Mouse (Mus musculus) stomach, embryonic 14.5 days (tissue): ENCODE results near the gene Cers2. TPM values are rescaled to one million over a fixed set of nuclear protein-coding genes. Genes with fewer than 3 reads are reported as not detected.
"Not testable (repeated sequence)": the region's sequence is repeated elsewhere in the genome, so short reads cannot be mapped to it uniquely, and the experiment has no call there.

ENCODE experiments used
- ATAC-seq: fragments of 200-750 bp; cut with Nextera tagmentation; 2 replicates; pipeline ENCODE4 v1.8.0; 2017; ENCODE audit warnings: low read depth, moderate TSS enrichment; ENCODE audit not compliant: insufficient number of reproducible peaks, insufficient read depth, low FRiP score
- H3K27ac ChIP-seq: fragments of 300-500 bp; sonication (generic); 2 replicates; pipeline ENCODE4 v1.5.1; 2014; ENCODE audit warnings: mild to moderate bottlenecking, low read length, moderate library complexity, mixed read lengths
- H3K27me3 ChIP-seq: fragments of 300-500 bp; sonication (generic); 2 replicates; pipeline ENCODE4 v1.6.1; 2014; ENCODE audit warnings: low read length, control low read depth, mixed read lengths; ENCODE audit not compliant: control insufficient read depth, insufficient read depth
- H3K36me3 ChIP-seq: fragments of 300-500 bp; sonication (generic); 2 replicates; pipeline ENCODE4 v1.6.1; 2014; ENCODE audit warnings: mild to moderate bottlenecking, control low read depth, low read length, moderate library complexity, mixed read lengths; ENCODE audit not compliant: control insufficient read depth, insufficient read depth
- H3K4me1 ChIP-seq: fragments of 300-500 bp; sonication (generic); 2 replicates; pipeline ENCODE4 v1.6.1; 2014; ENCODE audit warnings: low read length, control low read depth, mixed read lengths; ENCODE audit not compliant: control insufficient read depth, insufficient read depth
- H3K4me2 ChIP-seq: fragments of 300-500 bp; sonication (generic); replicated peaks from 2 replicates; pipeline ENCODE4 v1.6.1; 2014; ENCODE audit warnings: low read depth, low read length, control low read depth
- H3K4me3 ChIP-seq: fragments of 300-500 bp; sonication (generic); 2 replicates; pipeline ENCODE4 v1.5.1; 2014; ENCODE audit warnings: low read depth, low read length, control low read depth
- H3K9ac ChIP-seq: fragments of 300-500 bp; sonication (generic); replicated peaks from 2 replicates; pipeline ENCODE4 v1.6.1; 2014; ENCODE audit warnings: low read depth, mild to moderate bottlenecking, control low read depth, low read length, moderate library complexity, mixed read lengths
- H3K9me3 ChIP-seq: fragments of 300-500 bp; sonication (generic); 2 replicates; pipeline ENCODE4 v1.6.1; 2016; ENCODE audit warnings: low read depth, low read length, control low read depth; ENCODE audit not compliant: control insufficient read depth
- WGBS: fragments of 180-500 bp; shearing (Covaris S2); extraction: QIAGEN DNeasy Blood & Tissue Kit; methylation state at CpG from one replicate; pipeline ENCODE4 v1.1.7; 2014; 5-methylcytosine and 5-hydroxymethylcytosine counted together
- polyA plus RNA-seq: library from polyadenylated mRNA; unstranded; fragments of >200 nt; fragmentation: Nextera tagmentation; extraction: Ambion mirVana; gene quantifications from 2 replicates; pipeline ENCODE4 v1.2.1, GENCODE M21; 2014

The Cers2 gene
- polyA plus RNA-seq, 1 experiment from 2014 or later = 146 TPM

DNA sequence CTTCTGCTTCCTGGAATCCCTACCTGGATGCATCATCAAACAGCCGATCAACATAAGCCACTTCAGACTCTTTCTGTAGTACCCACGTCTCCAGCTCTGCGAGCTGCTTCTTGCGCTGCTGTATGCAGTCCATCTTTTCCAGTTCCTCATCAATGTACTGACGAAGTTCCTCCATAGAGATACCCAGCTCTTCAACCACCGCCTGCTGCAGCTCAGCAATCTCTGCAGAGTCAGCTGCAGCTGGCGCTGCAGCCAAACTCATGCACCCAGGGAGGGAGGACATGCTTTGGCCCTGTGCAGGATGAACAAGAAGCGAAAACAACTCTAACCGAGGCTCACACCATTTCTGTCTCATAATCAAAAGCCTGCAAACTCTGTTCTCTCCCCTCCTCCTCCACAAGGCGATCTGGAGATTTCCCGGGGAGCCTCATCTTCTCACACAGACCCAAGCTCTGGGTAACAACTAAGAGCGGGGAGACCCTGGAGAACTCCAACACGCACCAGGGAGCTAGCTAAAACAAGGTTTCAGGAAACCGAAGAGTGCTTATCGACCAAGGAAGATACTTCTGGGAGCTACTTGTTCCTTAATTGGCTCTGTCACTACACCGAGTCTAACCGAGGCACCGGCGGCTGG lies 41.4 kb downstream of the Cers2 start:
- not testable (repeated sequence) for H3K4me2 ChIP-seq, H3K27ac ChIP-seq, H3K4me1 ChIP-seq, H3K27me3 ChIP-seq, H3K9me3 ChIP-seq, ATAC-seq
- peaks cover 17% of the 10 kb centered on the region for H3K36me3 ChIP-seq
- 0 out of 2 replicates have a peak overlapping the region, but pooled peaks have one; percentile 33 for H3K9ac ChIP-seq
- peak overlapping the region; percentile 42; the same call in 1 of the 2 replicates for H3K4me3 ChIP-seq
- WGBS = 26% methylated on average over 8 of the region's 19 CpGs

DNA sequence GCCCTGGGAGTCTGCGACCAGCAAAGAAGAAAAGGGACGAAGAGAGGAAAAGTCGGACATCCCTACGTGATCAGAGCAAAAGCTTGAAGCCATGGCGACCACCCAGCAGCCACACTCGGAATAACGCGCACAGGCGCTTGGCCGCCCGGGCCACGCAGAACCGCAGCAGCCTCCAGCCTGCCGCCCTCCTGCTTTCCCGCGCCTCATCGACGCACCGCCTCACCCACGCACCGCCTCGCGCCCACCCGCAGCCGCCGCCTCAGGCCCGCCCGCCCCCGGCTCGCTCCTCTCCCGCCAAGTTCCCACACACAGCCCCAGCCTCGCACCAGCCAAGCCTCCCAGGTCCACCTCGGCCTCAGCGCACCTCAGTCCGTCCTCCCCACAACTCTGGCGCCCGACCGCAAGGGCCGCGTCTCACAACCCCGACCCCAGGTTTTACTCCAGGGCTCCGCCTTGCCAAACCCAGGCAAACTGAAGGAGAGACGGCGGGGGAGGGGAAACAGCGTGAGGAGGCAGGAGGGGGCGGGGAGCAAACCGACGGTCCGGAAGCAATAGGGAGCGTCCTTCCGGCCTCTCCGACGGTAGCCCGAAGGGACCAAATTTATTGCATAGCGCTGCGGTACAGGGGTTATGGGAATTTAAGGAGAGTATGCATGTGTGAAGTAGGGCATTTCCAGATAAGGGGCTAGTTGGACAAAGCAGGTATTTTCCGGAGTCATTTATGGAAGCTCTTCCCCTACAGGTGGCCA lies 42.3 kb downstream of the Cers2 start, which contains the start of gene Setdb1:
Gene Setdb1 (minus strand): TSS at position 502 of the 749 bp plus-strand sequence.
- under 1% methylated on average over 31 of the region's 57 CpGs for WGBS
- not testable (repeated sequence) for H3K4me1 ChIP-seq, H3K9me3 ChIP-seq, H3K4me2 ChIP-seq, H3K27me3 ChIP-seq, H3K27ac ChIP-seq
- Histone ChIP-seq H3K36me3 (peaks cover 17% of the 10 kb centered on the region), H3K9ac (peak within 1 kb of the TSS; percentile 33; the same call in 1 of the 2 replicates), H3K4me3 (peak within 1 kb of the TSS; percentile 42)
- peak; percentile 93 for ATAC-seq

DNA sequence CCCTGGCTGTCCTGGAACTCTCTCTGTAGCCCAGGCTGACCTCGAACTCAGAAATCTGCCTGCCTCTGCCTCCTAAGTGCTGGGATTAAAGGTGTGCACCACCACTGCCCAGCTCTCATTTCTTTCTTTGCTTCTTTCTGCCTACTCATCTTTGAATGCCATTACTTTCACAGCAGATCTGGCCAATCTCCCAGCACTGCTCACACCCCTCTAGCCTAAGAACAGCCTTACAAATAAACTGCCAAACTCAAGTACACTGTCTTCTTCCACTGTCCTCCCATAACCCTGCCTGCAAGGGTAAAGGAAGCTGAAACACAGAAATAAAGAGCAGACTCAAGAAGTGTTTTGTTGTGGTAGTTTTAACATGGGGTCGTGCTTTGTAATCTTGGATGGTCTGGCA lies 43.2 kb downstream of the Cers2 start:
- H3K4me2 ChIP-seq = no peak overlapping the region
- no peak overlapping the region for H3K4me3 ChIP-seq
- no peak overlapping the region for H3K27ac ChIP-seq
- no peaks in the 10 kb centered on the region for H3K9me3 ChIP-seq
- no peak for ATAC-seq
- 96% methylated on average over 2 of the region's 2 CpGs for WGBS
- no peaks in the 10 kb centered on the region for H3K4me1 ChIP-seq
- peaks cover 11% of the 10 kb centered on the region for H3K36me3 ChIP-seq
- H3K9ac ChIP-seq = no peak overlapping the region
- H3K27me3 ChIP-seq = no peaks in the 10 kb centered on the region

DNA sequence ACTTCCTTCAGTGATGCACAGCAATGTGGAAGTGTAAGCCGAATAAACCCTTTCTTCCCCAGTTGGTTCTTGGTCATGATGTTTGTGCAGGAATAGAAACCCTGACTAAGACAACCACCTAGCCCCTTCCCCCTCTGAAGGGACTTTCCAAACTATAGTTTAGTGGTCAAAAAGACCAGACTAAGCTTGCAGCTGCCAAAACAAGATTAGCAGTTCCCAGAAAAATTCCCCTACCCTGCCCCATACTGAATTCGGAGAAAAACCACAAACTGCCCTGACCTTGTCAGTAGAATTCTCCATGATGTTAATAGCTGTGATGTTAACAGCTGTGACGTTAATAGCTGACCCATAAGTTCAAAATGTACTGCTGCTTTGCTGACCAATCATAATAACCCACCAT lies 45.7 kb downstream of the Cers2 start:
- 67% methylated on average over 3 of the region's 3 CpGs for WGBS
- not testable (repeated sequence) for ATAC-seq

DNA sequence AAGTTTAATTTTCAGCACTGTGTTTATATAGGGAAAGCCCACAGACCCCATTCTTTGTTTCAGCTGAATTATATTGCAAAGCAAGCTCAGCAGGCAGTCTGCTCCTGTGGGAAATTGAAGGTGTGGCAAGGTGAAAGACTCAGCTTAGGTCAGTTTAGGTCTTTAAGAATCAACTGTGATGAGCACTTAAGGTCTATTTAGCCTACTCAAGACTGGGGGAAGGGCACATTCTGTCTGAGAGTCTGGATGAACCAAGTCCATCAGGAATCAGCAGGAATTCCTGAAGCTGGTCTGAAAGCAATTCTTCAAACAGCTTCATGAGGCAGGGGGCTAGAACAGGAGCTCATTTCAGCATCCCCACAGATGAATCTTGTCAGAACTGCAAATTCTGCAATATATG lies 55.5 kb downstream of the Cers2 start:
- Histone ChIP-seq H3K27ac (no peak overlapping the region), H3K4me1 (no peaks in the 10 kb centered on the region), H3K9ac (no peak overlapping the region), H3K36me3 (no peaks in the 10 kb centered on the region), H3K4me3 (no peak overlapping the region), H3K4me2 (no peak overlapping the region), H3K9me3 (no peaks in the 10 kb centered on the region), H3K27me3 (no peaks in the 10 kb centered on the region)
- no peak for ATAC-seq

More for the DNA sequence above, 45.7 kb downstream of the Cers2 start:
- not testable (repeated sequence) for H3K27me3 ChIP-seq, H3K4me3 ChIP-seq, H3K9me3 ChIP-seq, H3K4me2 ChIP-seq, H3K4me1 ChIP-seq, H3K27ac ChIP-seq, H3K9ac ChIP-seq, H3K36me3 ChIP-seq

Other genes with a start within 250 kb of the Cers2 start
- 14.6 and 14.9 TPM in 2 replicates for gene Pip5k1a, start 207.9 kb upstream of the Cers2 start, polyA plus RNA-seq
- 139 and 156 TPM in 2 replicates for gene Vps72, start 203.8 kb upstream of the Cers2 start, polyA plus RNA-seq
- gene Tmod4, start 190.3 kb upstream of the Cers2 start, polyA plus RNA-seq = 0.83 and 1.8 TPM in 2 replicates
- 67.7 and 73.7 TPM in 2 replicates for gene Scnm1, start 180.8 kb upstream of the Cers2 start, polyA plus RNA-seq
- 9.2 and 10.9 TPM in 2 replicates for gene Lysmd1, start 180.7 kb upstream of the Cers2 start, polyA plus RNA-seq
- gene Tnfaip8l2, start 172.4 kb upstream of the Cers2 start, polyA plus RNA-seq = 4.2 and 4.7 TPM in 2 replicates
- 5.8 and 6.7 TPM in 2 replicates for gene Sema6c, start 154.3 kb upstream of the Cers2 start, polyA plus RNA-seq
- 15.1 and 18.4 TPM in 2 replicates for gene Gabpb2, start 96.9 kb upstream of the Cers2 start, polyA plus RNA-seq
- 125 and 126 TPM in 2 replicates for gene Cdc42se1, start 86.1 kb upstream of the Cers2 start, polyA plus RNA-seq
- 38.9 and 42.4 TPM in 2 replicates for gene Mllt11, start 82.6 kb upstream of the Cers2 start, polyA plus RNA-seq
- gene Gm128, start 73.2 kb upstream of the Cers2 start, polyA plus RNA-seq = 0.71 and 1.3 TPM in 2 replicates
- 8.2 and 8.4 TPM in 2 replicates for gene Bnipl, start 63.6 kb upstream of the Cers2 start, polyA plus RNA-seq
- 47.1 and 51.1 TPM in 2 replicates for gene Mindy1, start 33.4 kb upstream of the Cers2 start, polyA plus RNA-seq
- 20.1 and 23.1 TPM in 2 replicates for gene Prune1, start 32.7 kb upstream of the Cers2 start, polyA plus RNA-seq
- 1.7 and 2.1 TPM in 2 replicates for gene Anxa9, start 7.6 kb upstream of the Cers2 start, polyA plus RNA-seq
- gene Setdb1, start 42.4 kb downstream of the Cers2 start, polyA plus RNA-seq = 50.8 and 51.8 TPM in 2 replicates
- gene 4930558C23Rik, start 88.0 kb downstream of the Cers2 start, polyA plus RNA-seq = 0.74 TPM in 1 of 2 replicates, not detected in the other
- gene Arnt, start 119.6 kb downstream of the Cers2 start, polyA plus RNA-seq = 30.2 and 33.0 TPM in 2 replicates
- 12.7 and 13.3 TPM in 2 replicates for gene Ctsk, start 184.5 kb downstream of the Cers2 start, polyA plus RNA-seq
- gene Ctss, start 212.0 kb downstream of the Cers2 start, polyA plus RNA-seq = 20.3 and 24.5 TPM in 2 replicates
- not detected in 2 replicates for gene Hormad1, start 244.9 kb downstream of the Cers2 start, polyA plus RNA-seq